Mouse (Mus musculus) forebrain, embryonic 12.5 days (tissue): Measurements from ENCODE around the gene Hacl1. TPM values are rescaled to one million over a fixed set of nuclear protein-coding genes. Genes with fewer than 3 reads are reported as not detected.

ENCODE experiments used
- ATAC-seq: fragments of 200-750 bp; cut with Nextera tagmentation; 2 replicates; pipeline ENCODE4 v1.8.0; 2017; ENCODE audit warnings: moderate TSS enrichment; ENCODE audit not compliant: low FRiP score
- H3K27ac ChIP-seq: fragments of 300-500 bp; sonication (generic); 2 replicates; pipeline ENCODE4 v1.5.1; 2016; ENCODE audit warnings: mild to moderate bottlenecking
- H3K27me3 ChIP-seq: fragments of 300-500 bp; sonication (generic); 2 replicates; pipeline ENCODE4 v1.6.1; 2016; ENCODE audit warnings: mild to moderate bottlenecking
- H3K36me3 ChIP-seq: fragments of 300-500 bp; sonication (generic); replicated peaks from 2 replicates; pipeline ENCODE4 v1.6.1; 2016; ENCODE audit warnings: mild to moderate bottlenecking
- H3K4me1 ChIP-seq: fragments of 300-500 bp; sonication (generic); 2 replicates; pipeline ENCODE4 v1.6.1; 2016
- H3K4me2 ChIP-seq: fragments of 300-500 bp; sonication (generic); 2 replicates; pipeline ENCODE4 v1.6.1; 2016; ENCODE audit warnings: mild to moderate bottlenecking, moderate library complexity
- H3K4me3 ChIP-seq: fragments of 300-500 bp; sonication (generic); replicated peaks from 2 replicates; pipeline ENCODE4 v1.5.1; 2016; ENCODE audit warnings: mild to moderate bottlenecking
- H3K9ac ChIP-seq: fragments of 300-500 bp; sonication (generic); 2 replicates; pipeline ENCODE4 v1.6.1; 2016; ENCODE audit warnings: mild to moderate bottlenecking
- H3K9me3 ChIP-seq: fragments of 300-500 bp; sonication (generic); 2 replicates; pipeline ENCODE4 v1.6.1; 2016
- WGBS: fragments of 180-500 bp; shearing (Covaris S2); methylation state at CpG from one replicate; pipeline ENCODE4 v1.1.7; 2016; 5-methylcytosine and 5-hydroxymethylcytosine counted together
- polyA plus RNA-seq: library from polyadenylated mRNA; unstranded; fragments of >200 nt; fragmentation: Nextera tagmentation; extraction: Ambion mirVana; gene quantifications from 2 replicates; pipeline ENCODE4 v1.2.1, GENCODE M21; 2016

Hacl1 gene
- polyA plus RNA-seq, 1 experiment from 2014 or later: 6.9 TPM

GRCm38 (mm10) chr14:31668326-31668725, 27.2 kb upstream of the Hacl1 start:
- ATAC-seq: no peak
- H3K36me3 ChIP-seq: 0 out of 2 replicates have a peak, but pooled peaks cover 8% of the 10 kb centered on the region

GRCm38 (mm10) chr14:31667741-31668140, 26.7 kb upstream of the Hacl1 start:
- H3K27me3 ChIP-seq: no peaks in the 10 kb centered on the region
- WGBS: 90% methylated on average over 6 of the region's 6 CpGs
- H3K9me3 ChIP-seq: no peaks in the 10 kb centered on the region
- H3K27ac ChIP-seq: no peak overlapping the region
- H3K4me1 ChIP-seq: peaks cover 47% of the 10 kb centered on the region
- no peak for ATAC-seq
- H3K9ac ChIP-seq: no peak overlapping the region
- no peak overlapping the region for H3K4me2 ChIP-seq
- H3K4me3 ChIP-seq: no peak overlapping the region
- 0 out of 2 replicates have a peak, but pooled peaks cover 8% of the 10 kb centered on the region for H3K36me3 ChIP-seq

More at GRCm38 (mm10) chr14:31668326-31668725, 27.2 kb upstream of the Hacl1 start:
- Histone ChIP-seq H3K4me1 (peaks cover 41% of the 10 kb centered on the region), H3K9ac (no peak overlapping the region), H3K27me3 (no peaks in the 10 kb centered on the region), H3K4me3 (no peak overlapping the region), H3K4me2 (no peak overlapping the region), H3K27ac (0 out of 2 replicates have a peak overlapping the region, but pooled peaks have one; percentile 46), H3K9me3 (no peaks in the 10 kb centered on the region)
- 88% methylated on average over 13 of the region's 13 CpGs for WGBS

GRCm38 (mm10) chr14:31666931-31667705, 26.0 kb upstream of the Hacl1 start:
- no peak overlapping the region for H3K9ac ChIP-seq
- WGBS: 95% methylated on average over 28 of the region's 28 CpGs
- H3K9me3 ChIP-seq: no peaks in the 10 kb centered on the region
- no peak overlapping the region for H3K27ac ChIP-seq
- no peaks in the 10 kb centered on the region for H3K27me3 ChIP-seq
- no peak for ATAC-seq
- peaks cover 53% of the 10 kb centered on the region for H3K4me1 ChIP-seq
- no peak overlapping the region for H3K4me3 ChIP-seq
- 0 out of 2 replicates have a peak, but pooled peaks cover 8% of the 10 kb centered on the region for H3K36me3 ChIP-seq
- H3K4me2 ChIP-seq: no peak overlapping the region

- Histone ChIP-seq H3K4me2 (no peak overlapping the region), H3K9me3 (no peaks in the 10 kb centered on the region), H3K4me1 (peaks cover 58% of the 10 kb centered on the region), H3K9ac (no peak overlapping the region), H3K27me3 (no peaks in the 10 kb centered on the region), H3K4me3 (no peak overlapping the region), H3K27ac (no peak overlapping the region), H3K36me3 (0 out of 2 replicates have a peak, but pooled peaks cover 8% of the 10 kb centered on the region)
- WGBS: 85% methylated on average over 4 of the region's 4 CpGs
- no peak for ATAC-seq
Measured at GRCm38 (mm10) chr14:31665566-31665940, 24.5 kb upstream of the Hacl1 start.

GRCm38 (mm10) chr14:31664903-31665565, 23.9 kb upstream of the Hacl1 start:
- Histone ChIP-seq H3K27me3 (no peaks in the 10 kb centered on the region), H3K9ac (no peak overlapping the region), H3K4me2 (no peak overlapping the region), H3K36me3 (0 out of 2 replicates have a peak, but pooled peaks cover 8% of the 10 kb centered on the region), H3K9me3 (no peaks in the 10 kb centered on the region), H3K4me1 (peaks cover 58% of the 10 kb centered on the region), H3K27ac (peak overlapping the region; percentile 36; the same call in 1 of the 2 replicates), H3K4me3 (no peak overlapping the region)
- ATAC-seq: no peak
- WGBS: 74% methylated on average over 12 of the region's 12 CpGs

GRCm38 (mm10) chr14:31664100-31664902, 23.2 kb upstream of the Hacl1 start:
- H3K27me3 ChIP-seq: no peaks in the 10 kb centered on the region
- H3K4me2 ChIP-seq: no peak overlapping the region
- no peaks in the 10 kb centered on the region for H3K9me3 ChIP-seq
- peak overlapping the region; percentile 98 for H3K27ac ChIP-seq
- H3K9ac ChIP-seq: no peak overlapping the region
- no peak overlapping the region for H3K4me3 ChIP-seq
- 76% methylated on average over 18 of the region's 18 CpGs for WGBS
- ATAC-seq: no peak
- H3K4me1 ChIP-seq: peaks cover 58% of the 10 kb centered on the region
- H3K36me3 ChIP-seq: 0 out of 2 replicates have a peak, but pooled peaks cover 8% of the 10 kb centered on the region

- Histone ChIP-seq H3K36me3 (0 out of 2 replicates have a peak, but pooled peaks cover 8% of the 10 kb centered on the region), H3K4me1 (peaks cover 53% of the 10 kb centered on the region), H3K4me2 (no peak overlapping the region), H3K27me3 (no peaks in the 10 kb centered on the region), H3K4me3 (no peak overlapping the region), H3K9me3 (no peaks in the 10 kb centered on the region), H3K9ac (no peak overlapping the region), H3K27ac (peak overlapping the region; percentile 98)
- ATAC-seq: no peak
- 92% methylated on average over 13 of the region's 13 CpGs for WGBS
Measured at GRCm38 (mm10) chr14:31663376-31664099, 22.5 kb upstream of the Hacl1 start.

GRCm38 (mm10) chr14:31662555-31663211, 21.6 kb upstream of the Hacl1 start:
- peaks cover 53% of the 10 kb centered on the region for H3K4me1 ChIP-seq
- H3K4me3 ChIP-seq: peak overlapping the region; percentile 39

GRCm38 (mm10) chr14:31661671-31662554, 20.8 kb upstream of the Hacl1 start:
- Histone ChIP-seq H3K27ac (peak overlapping the region; percentile 98), H3K4me1 (peaks cover 56% of the 10 kb centered on the region), H3K9ac (peak overlapping the region; percentile 62), H3K27me3 (no peaks in the 10 kb centered on the region), H3K36me3 (0 out of 2 replicates have a peak, but pooled peaks cover under 1% of the 10 kb centered on the region), H3K9me3 (no peaks in the 10 kb centered on the region), H3K4me3 (peak overlapping the region; percentile 39), H3K4me2 (peak overlapping the region; percentile 65)
- 6% methylated on average over 44 of the region's 44 CpGs for WGBS
- ATAC-seq: peak; percentile 90

More at GRCm38 (mm10) chr14:31662555-31663211, 21.6 kb upstream of the Hacl1 start:
- Histone ChIP-seq H3K4me2 (peak overlapping the region; percentile 65), H3K9ac (peak overlapping the region; percentile 62), H3K27ac (peak overlapping the region; percentile 98), H3K36me3 (0 out of 2 replicates have a peak, but pooled peaks cover 8% of the 10 kb centered on the region), H3K27me3 (no peaks in the 10 kb centered on the region), H3K9me3 (no peaks in the 10 kb centered on the region)
- 28% methylated on average over 9 of the region's 9 CpGs for WGBS
- ATAC-seq: peak; percentile 45

- H3K4me2 ChIP-seq: peak overlapping the region; percentile 2; the same call in 1 of the 2 replicates
Measured at GRCm38 (mm10) chr14:31660312-31661093, 19.4 kb upstream of the Hacl1 start.

More at GRCm38 (mm10) chr14:31660312-31661093, 19.4 kb upstream of the Hacl1 start:
- H3K27me3 ChIP-seq: no peaks in the 10 kb centered on the region
- no peaks in the 10 kb centered on the region for H3K9me3 ChIP-seq
- H3K9ac ChIP-seq: no peak overlapping the region
- WGBS: 46% methylated on average over 7 of the region's 7 CpGs
- no peaks in the 10 kb centered on the region for H3K36me3 ChIP-seq
- peak overlapping the region; percentile 98 for H3K27ac ChIP-seq
- peaks cover 56% of the 10 kb centered on the region for H3K4me1 ChIP-seq
- no peak for ATAC-seq
- no peak overlapping the region for H3K4me3 ChIP-seq
